Mouse (Mus musculus): ENCODE measurements at regions not wholly inside any gene's neighbourhood (a gene's known extent, or its start where the extent isn't known, plus 50 kb on each side); places are given as distances from the start of the nearest gene placed in this dataset.
A peak's percentile ranks its signal among the peaks of the same experiment; 100 is the strongest.
"Not testable (repeated sequence)": the region's sequence is repeated elsewhere in the genome, so short reads cannot be mapped to it uniquely, and the experiment has no call there.

DNA sequence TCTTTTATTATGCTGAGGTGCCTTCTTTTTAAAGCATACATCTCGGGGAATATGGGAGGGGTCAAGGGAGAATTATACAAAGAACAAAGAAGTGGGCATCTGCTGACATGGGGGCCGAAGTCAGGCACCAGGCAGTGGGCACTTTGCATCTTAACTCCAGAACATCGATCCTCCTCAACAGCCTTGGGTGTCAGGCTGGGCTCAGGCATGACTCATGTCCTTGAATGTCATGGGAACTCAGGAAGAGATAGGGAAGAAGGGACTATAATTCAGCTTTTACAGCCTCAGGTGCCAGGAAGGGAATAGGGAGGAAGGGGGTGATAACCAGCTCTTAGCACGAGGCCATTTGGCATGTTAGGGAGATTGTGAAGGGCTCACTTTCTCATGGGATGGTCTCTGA is 85.6 kb upstream of the Ptprz1 start:
- not testable (repeated sequence) for H3K36me3 ChIP-seq (replicated peaks); H3K9me3 ChIP-seq; DNase-seq (ENCODE audit: extremely low spot score, low spot score); H3K27ac ChIP-seq; H3K27me3 ChIP-seq (ENCODE audit: poor library complexity, severe bottlenecking); H3K4me3 ChIP-seq
- H3K4me1 ChIP-seq, result peaks cover 23% of the 10 kb centered on the region
- 83% methylated on average over 4 of the region's 4 CpGs for WGBS

GRCm38 (mm10) chr6:22791801-22792200 is 83.5 kb upstream of the Ptprz1 start:
- Histone ChIP-seq H3K27me3 (ENCODE audit: poor library complexity, severe bottlenecking) (no peaks in the 10 kb centered on the region), H3K9me3 (no peaks in the 10 kb centered on the region), H3K36me3 (replicated peaks) (no peaks in the 10 kb centered on the region), H3K4me3 (no peak overlapping the region), H3K4me1 (peaks cover 44% of the 10 kb centered on the region), H3K27ac (peak overlapping the region; percentile 90; the same call in 1 of the 2 replicates)
- DNase-seq (ENCODE audit: extremely low spot score, low spot score), result no peak
- 93% methylated on average over 4 of the region's 4 CpGs for WGBS

DNA sequence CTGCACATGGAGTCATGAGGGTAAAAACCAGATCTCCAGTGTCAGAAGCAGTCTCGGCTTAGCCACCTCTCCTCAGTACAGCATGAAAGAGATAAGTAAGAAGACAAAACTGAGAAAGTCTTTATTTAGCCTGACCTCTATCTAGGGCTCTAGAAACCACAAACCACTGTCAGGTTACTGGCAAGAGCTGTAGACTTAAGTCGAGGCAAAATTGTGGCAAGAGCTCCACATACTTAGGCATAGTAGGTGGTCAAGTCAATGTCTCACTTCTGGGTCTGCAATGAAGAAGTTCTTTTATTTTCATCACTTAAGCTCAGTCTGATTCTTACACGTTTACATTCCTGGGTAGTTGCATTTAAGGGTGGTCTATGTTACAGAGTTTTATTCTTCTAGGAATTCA is 82.7 kb upstream of the Ptprz1 start:
- Histone ChIP-seq H3K4me3 (no peak overlapping the region), H3K27ac (peak overlapping the region; percentile 90), H3K27me3 (ENCODE audit: poor library complexity, severe bottlenecking) (no peaks in the 10 kb centered on the region), H3K36me3 (replicated peaks) (no peaks in the 10 kb centered on the region), H3K9me3 (no peaks in the 10 kb centered on the region), H3K4me1 (peaks cover 45% of the 10 kb centered on the region)
- WGBS, result 87% methylated on average over 3 of the region's 3 CpGs
- no peak for DNase-seq (ENCODE audit: extremely low spot score, low spot score)

DNA sequence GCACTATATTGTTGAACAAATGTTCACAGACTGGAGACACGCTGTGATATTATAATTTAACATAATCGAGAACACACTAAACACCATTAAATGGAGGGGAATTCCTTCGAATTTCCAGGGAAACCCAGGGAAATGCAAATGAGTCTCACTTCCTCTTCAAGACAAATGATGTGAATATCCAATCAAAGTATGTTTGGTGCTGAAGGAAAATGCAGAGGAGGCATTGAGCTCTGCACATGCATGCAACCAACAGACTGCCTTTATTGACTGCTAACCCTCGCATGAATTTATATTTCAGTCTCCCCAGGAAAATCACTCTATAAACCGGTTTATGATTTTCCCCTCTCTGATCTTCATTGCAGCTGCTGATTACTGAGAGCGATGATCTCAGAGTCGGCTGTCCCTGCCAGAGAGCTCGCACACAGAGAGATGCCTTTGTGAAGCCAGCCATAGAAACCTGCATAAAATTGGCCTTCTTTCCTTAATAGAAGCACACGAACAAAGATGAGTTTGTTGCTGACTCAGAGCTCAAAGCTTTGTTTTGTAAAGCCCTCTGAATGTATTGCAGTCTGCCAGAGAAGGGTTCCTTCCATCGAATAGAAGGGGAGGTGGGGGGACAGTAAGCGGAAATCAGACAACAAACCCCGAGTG is 81.1 kb upstream of the Ptprz1 start:
- Histone ChIP-seq H3K4me3 (peak overlapping the region; percentile 30), H3K36me3 (replicated peaks) (no peaks in the 10 kb centered on the region), H3K9me3 (no peaks in the 10 kb centered on the region), H3K27ac (peak overlapping the region; percentile 90), H3K27me3 (ENCODE audit: poor library complexity, severe bottlenecking) (no peaks in the 10 kb centered on the region), H3K4me1 (peaks cover 48% of the 10 kb centered on the region)
- 18% methylated on average over 12 of the region's 12 CpGs for WGBS
- peak; percentile 55 for DNase-seq (ENCODE audit: extremely low spot score, low spot score)

GRCm38 (mm10) chr6:22794755-22795154 is 80.5 kb upstream of the Ptprz1 start:
- Histone ChIP-seq H3K27ac (peak overlapping the region; percentile 90), H3K4me3 (peak overlapping the region; percentile 30), H3K27me3 (ENCODE audit: poor library complexity, severe bottlenecking) (no peaks in the 10 kb centered on the region), H3K36me3 (replicated peaks) (no peaks in the 10 kb centered on the region), H3K9me3 (no peaks in the 10 kb centered on the region), H3K4me1 (peaks cover 48% of the 10 kb centered on the region)
- no peak for DNase-seq (ENCODE audit: extremely low spot score, low spot score)
- 27% methylated on average over 3 of the region's 3 CpGs for WGBS

- H3K9me3 ChIP-seq, result no peaks in the 10 kb centered on the region
- DNase-seq (ENCODE audit: extremely low spot score, low spot score), result no peak
- peak overlapping the region; percentile 0; the same call in 1 of the 2 replicates for H3K4me3 ChIP-seq
- WGBS, result 40% methylated on average over 6 of the region's 6 CpGs
- H3K4me1 ChIP-seq, result peaks cover 48% of the 10 kb centered on the region
- H3K27ac ChIP-seq, result peak overlapping the region; percentile 90
- H3K36me3 ChIP-seq (replicated peaks), result no peaks in the 10 kb centered on the region
- no peaks in the 10 kb centered on the region for H3K27me3 ChIP-seq (ENCODE audit: poor library complexity, severe bottlenecking)
These were observed 79.9 kb upstream of the Ptprz1 start for GRCm38 (mm10) chr6:22795291-22795860.

DNA sequence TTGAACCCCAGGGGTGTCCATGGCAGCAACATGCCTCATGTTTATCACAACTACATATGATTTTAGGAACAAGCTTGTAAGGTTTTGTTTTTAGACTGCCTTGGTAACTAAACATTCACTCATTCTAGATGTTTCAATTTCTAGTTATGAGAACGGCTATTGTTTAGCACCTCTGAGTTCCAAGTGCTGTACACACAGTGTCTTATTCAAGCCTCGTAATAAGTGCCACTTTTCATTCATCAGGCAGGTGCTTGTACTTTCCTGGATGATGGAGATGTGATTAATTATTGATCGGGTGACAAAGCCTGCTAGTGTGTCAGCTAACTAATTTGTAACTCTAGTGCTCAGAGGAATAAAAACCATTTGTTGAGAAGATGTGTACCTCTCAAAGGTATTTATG is 73.4 kb upstream of the Ptprz1 start:
- peak overlapping the region; percentile 63; the same call in 1 of the 2 replicates for H3K27ac ChIP-seq
- H3K9me3 ChIP-seq, result no peaks in the 10 kb centered on the region
- H3K4me3 ChIP-seq, result no peak overlapping the region
- H3K27me3 ChIP-seq (ENCODE audit: poor library complexity, severe bottlenecking), result no peaks in the 10 kb centered on the region
- H3K4me1 ChIP-seq, result peaks cover 19% of the 10 kb centered on the region
- DNase-seq (ENCODE audit: extremely low spot score, low spot score), result no peak
- WGBS, result 64% methylated on average over 3 of the region's 3 CpGs
- H3K36me3 ChIP-seq (replicated peaks), result no peaks in the 10 kb centered on the region

- H3K9me3 ChIP-seq, result no peaks in the 10 kb centered on the region
- peak; percentile 15 for DNase-seq (ENCODE audit: extremely low spot score, low spot score)
- no peaks in the 10 kb centered on the region for H3K36me3 ChIP-seq (replicated peaks)
- no peaks in the 10 kb centered on the region for H3K27me3 ChIP-seq (ENCODE audit: poor library complexity, severe bottlenecking)
- H3K27ac ChIP-seq, result peak overlapping the region; percentile 63
- H3K4me3 ChIP-seq, result no peak overlapping the region
- H3K4me1 ChIP-seq, result peaks cover 18% of the 10 kb centered on the region
- 62% methylated on average over 12 of the region's 12 CpGs for WGBS
These were observed 72.8 kb upstream of the Ptprz1 start for GRCm38 (mm10) chr6:22802399-22803092.

DNA sequence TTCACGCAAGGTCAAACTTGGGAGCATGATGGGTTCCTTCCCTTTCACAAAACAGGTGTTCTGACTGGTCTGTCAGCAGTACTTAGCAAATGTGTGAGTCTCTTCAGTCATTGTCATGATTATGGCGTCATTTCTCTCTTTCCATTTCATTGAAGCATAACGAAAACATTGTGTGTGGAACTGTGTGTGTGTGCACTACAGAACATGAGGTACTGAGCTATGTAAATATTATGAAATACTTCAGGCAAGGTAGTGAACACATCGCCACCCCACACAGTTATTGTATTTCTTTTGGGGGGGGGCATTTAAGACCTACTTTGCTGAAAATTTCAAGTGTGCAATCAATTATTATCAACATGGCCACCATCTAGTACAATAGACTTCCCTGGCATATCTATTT is 71.4 kb upstream of the Ptprz1 start:
- Histone ChIP-seq H3K27me3 (ENCODE audit: poor library complexity, severe bottlenecking) (no peaks in the 10 kb centered on the region), H3K36me3 (replicated peaks) (no peaks in the 10 kb centered on the region), H3K27ac (no peak overlapping the region), H3K9me3 (no peaks in the 10 kb centered on the region), H3K4me1 (peaks cover 16% of the 10 kb centered on the region), H3K4me3 (no peak overlapping the region)
- 96% methylated on average over 4 of the region's 4 CpGs for WGBS
- DNase-seq (ENCODE audit: extremely low spot score, low spot score), result no peak

GRCm38 (mm10) chr6:22825086-22825768 is 50.1 kb upstream of the Ptprz1 start:
- 91% methylated on average over 1 of the region's 1 CpGs for WGBS
- Histone ChIP-seq H3K9me3 (no peaks in the 10 kb centered on the region), H3K4me3 (no peak overlapping the region), H3K27me3 (ENCODE audit: poor library complexity, severe bottlenecking) (no peaks in the 10 kb centered on the region), H3K4me1 (no peaks in the 10 kb centered on the region), H3K27ac (no peak overlapping the region), H3K36me3 (replicated peaks) (no peaks in the 10 kb centered on the region)
- no peak for DNase-seq (ENCODE audit: extremely low spot score, low spot score)
